Mouse (Mus musculus): Measurements from ENCODE around the gene Hoxd13. TPM values are rescaled to one million over a fixed set of nuclear protein-coding genes. Genes with fewer than 3 reads are reported as not detected.

Hoxd13 gene
- polyA plus RNA-seq, 1 experiment from 2014 or later: 1.0 TPM

DNA sequence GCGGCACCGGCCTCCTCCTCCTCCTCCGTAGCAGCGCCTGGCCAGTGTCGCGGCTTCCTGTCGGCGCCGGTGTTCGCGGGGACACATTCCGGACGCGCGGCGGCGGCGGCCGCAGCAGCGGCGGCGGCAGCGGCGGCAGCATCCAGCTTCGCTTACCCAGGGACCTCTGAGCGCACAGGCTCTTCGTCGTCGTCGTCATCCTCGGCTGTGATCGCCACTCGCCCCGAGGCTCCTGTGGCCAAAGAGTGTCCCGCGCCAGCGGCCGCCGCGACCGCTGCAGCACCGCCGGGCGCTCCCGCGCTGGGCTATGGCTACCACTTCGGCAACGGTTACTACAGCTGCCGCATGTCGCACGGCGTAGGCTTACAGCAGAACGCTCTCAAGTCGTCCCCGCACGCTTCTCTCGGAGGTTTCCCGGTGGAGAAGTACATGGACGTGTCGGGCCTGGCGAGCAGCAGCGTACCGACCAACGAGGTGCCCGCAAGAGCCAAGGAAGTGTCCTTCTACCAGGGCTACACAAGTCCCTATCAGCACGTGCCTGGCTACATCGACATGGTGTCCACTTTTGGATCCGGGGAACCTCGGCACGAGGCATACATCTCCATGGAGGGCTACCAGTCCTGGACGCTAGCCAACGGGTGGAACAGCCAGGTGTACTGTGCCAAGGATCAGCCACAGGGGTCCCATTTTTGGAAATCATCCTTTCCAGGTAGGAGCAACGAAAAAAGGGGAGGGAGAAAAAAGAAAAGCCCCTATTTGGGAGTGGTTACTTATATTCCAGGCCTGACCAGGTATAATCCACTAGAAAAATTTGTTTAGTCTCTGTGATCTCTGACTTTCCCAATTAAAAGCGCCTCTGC, 490 bp downstream of the Hoxd13 start:
- Histone ChIP-seq H3K27ac (ENCODE audit: low read depth, low read length) (no peak overlapping the region), H3K27me3 (ENCODE audit: control insufficient read depth, insufficient read depth, low read length) (peaks cover 96% of the 10 kb centered on the region), H3K4me1 (ENCODE audit: control insufficient read depth, insufficient read depth, low read length) (0 out of 2 replicates have a peak, but pooled peaks cover 4% of the 10 kb centered on the region), H3K4me2 (ENCODE audit: low read depth) (peak overlapping the region; percentile 66), H3K36me3 (ENCODE audit: control insufficient read depth, insufficient read depth, low read length) (no peaks in the 10 kb centered on the region), H3K4me3 (ENCODE audit: low read depth, low read length) (peak overlapping the region; percentile 33), H3K9ac (ENCODE audit: low read length) (peak overlapping the region; percentile 5; the same call in 1 of the 2 replicates), H3K9me3 (ENCODE audit: control insufficient read depth, low read length) (no peaks in the 10 kb centered on the region)
- DNase-seq (ENCODE audit: low spot score): peak; percentile 73
- peak; percentile 16; the same call in 1 of the 2 replicates for ATAC-seq (ENCODE audit: insufficient read depth, low FRiP score, low TSS enrichment)
- WGBS: under 1% methylated on average over 62 of the region's 74 CpGs

DNA sequence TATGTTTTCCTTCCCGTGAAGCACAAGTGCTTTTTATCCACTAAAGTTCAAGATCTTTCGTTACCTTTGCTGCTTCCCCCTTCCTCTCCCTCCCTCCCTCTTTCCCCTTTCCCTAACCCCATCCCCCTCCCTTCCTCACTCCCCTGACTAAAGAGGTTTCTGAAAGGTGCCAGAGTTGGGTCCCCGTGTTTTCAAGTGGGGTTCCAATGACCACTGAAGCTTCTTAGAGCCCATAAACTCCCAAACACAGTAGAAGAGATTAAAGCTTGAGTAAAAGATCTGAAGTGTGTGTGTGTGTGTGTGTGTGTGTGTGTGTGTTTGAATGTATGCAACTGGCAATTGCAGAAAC, 1.1 kb downstream of the Hoxd13 start:
- no peaks in the 10 kb centered on the region for H3K36me3 ChIP-seq (ENCODE audit: control insufficient read depth, insufficient read depth, low read length)
- H3K9ac ChIP-seq (ENCODE audit: low read length): no peak overlapping the region
- ATAC-seq (ENCODE audit: insufficient read depth, low FRiP score, low TSS enrichment) (no peak), DNase-seq (ENCODE audit: low spot score) (peak; percentile 27)
- 0 out of 2 replicates have a peak, but pooled peaks cover 4% of the 10 kb centered on the region for H3K4me1 ChIP-seq (ENCODE audit: control insufficient read depth, insufficient read depth, low read length)
- no peak overlapping the region for H3K27ac ChIP-seq (ENCODE audit: low read depth, low read length)
- H3K4me2 ChIP-seq (ENCODE audit: low read depth): peak overlapping the region; percentile 7; the same call in 1 of the 2 replicates
- H3K9me3 ChIP-seq (ENCODE audit: control insufficient read depth, low read length): no peaks in the 10 kb centered on the region
- H3K4me3 ChIP-seq (ENCODE audit: low read depth, low read length): no peak overlapping the region
- peaks cover 96% of the 10 kb centered on the region for H3K27me3 ChIP-seq (ENCODE audit: control insufficient read depth, insufficient read depth, low read length)
- whole genome bisulfite sequencing: 0% methylated on average over 3 of the region's 3 CpGs

DNA sequence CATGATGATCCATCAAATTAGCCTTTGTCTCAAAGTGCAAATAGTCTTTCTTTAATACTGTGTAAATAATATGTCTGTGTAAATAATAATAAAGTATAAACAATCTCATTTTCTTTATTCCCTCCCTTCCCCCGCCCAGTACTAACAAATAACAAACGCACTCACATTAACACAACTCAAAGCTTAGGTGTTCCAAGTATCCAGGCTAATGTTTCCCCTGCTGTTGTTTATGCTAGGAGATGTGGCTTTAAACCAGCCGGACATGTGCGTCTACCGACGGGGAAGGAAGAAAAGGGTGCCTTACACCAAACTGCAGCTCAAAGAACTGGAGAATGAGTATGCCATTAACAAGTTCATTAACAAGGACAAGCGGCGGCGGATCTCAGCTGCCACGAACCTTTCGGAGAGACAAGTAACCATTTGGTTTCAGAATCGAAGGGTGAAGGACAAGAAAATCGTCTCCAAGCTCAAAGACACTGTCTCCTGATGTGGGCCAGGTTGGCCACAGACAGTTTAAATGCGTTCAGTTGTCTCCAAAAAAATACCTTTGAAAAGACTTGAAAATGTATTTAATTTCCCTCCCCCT, 1.6 kb downstream of the Hoxd13 start:
- Histone ChIP-seq H3K27me3 (ENCODE audit: control insufficient read depth, insufficient read depth, low read length) (peaks cover 96% of the 10 kb centered on the region), H3K9me3 (ENCODE audit: control insufficient read depth, low read length) (no peaks in the 10 kb centered on the region), H3K27ac (ENCODE audit: low read depth, low read length) (no peak overlapping the region), H3K4me1 (ENCODE audit: control insufficient read depth, insufficient read depth, low read length) (0 out of 2 replicates have a peak, but pooled peaks cover 4% of the 10 kb centered on the region), H3K4me3 (ENCODE audit: low read depth, low read length) (no peak overlapping the region), H3K4me2 (ENCODE audit: low read depth) (no peak overlapping the region), H3K9ac (ENCODE audit: low read length) (no peak overlapping the region), H3K36me3 (ENCODE audit: control insufficient read depth, insufficient read depth, low read length) (no peaks in the 10 kb centered on the region)
- 1% methylated on average over 14 of the region's 14 CpGs for WGBS
- ATAC-seq (ENCODE audit: insufficient read depth, low FRiP score, low TSS enrichment) (no peak), DNase-seq (ENCODE audit: low spot score) (peak; percentile 41)

DNA sequence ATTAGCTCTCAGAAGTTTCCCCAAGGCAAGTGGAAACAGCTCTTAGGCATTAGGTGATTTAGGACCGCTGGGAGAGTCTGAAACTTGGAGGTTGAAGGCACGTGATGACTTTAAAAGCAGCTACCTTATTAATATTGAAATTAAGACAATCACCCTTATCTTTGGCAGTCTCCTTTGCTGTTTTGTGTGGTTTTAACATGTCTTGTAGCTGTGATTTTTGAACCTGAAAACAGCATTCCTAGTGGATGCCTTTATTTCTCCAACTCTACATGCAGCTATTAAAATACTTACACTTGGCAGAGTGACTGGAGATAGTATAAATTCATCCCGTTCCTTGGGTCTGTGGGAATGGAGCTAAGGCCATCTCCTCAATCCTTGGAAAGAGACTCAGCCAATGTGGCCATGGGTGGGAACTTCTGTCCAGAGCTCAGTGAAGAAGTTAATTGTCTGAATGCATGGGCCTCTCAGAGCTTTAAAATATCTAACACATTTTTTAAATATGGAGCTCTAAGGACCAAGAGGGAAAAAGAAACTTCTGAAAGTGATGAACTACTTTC, 2.6 kb downstream of the Hoxd13 start:
- H3K4me2 ChIP-seq (ENCODE audit: low read depth): no peak overlapping the region
- H3K9me3 ChIP-seq (ENCODE audit: control insufficient read depth, low read length): no peaks in the 10 kb centered on the region
- H3K27me3 ChIP-seq (ENCODE audit: control insufficient read depth, insufficient read depth, low read length): peaks cover 97% of the 10 kb centered on the region
- 0 out of 2 replicates have a peak, but pooled peaks cover 6% of the 10 kb centered on the region for H3K4me1 ChIP-seq (ENCODE audit: control insufficient read depth, insufficient read depth, low read length)
- H3K27ac ChIP-seq (ENCODE audit: low read depth, low read length): no peak overlapping the region
- DNase-seq (ENCODE audit: low spot score) (peak; percentile 31), ATAC-seq (ENCODE audit: insufficient read depth, low FRiP score, low TSS enrichment) (no peak)
- 2% methylated on average over 3 of the region's 3 CpGs for WGBS
- no peaks in the 10 kb centered on the region for H3K36me3 ChIP-seq (ENCODE audit: control insufficient read depth, insufficient read depth, low read length)
- H3K4me3 ChIP-seq (ENCODE audit: low read depth, low read length): no peak overlapping the region
- H3K9ac ChIP-seq (ENCODE audit: low read length): no peak overlapping the region

DNA sequence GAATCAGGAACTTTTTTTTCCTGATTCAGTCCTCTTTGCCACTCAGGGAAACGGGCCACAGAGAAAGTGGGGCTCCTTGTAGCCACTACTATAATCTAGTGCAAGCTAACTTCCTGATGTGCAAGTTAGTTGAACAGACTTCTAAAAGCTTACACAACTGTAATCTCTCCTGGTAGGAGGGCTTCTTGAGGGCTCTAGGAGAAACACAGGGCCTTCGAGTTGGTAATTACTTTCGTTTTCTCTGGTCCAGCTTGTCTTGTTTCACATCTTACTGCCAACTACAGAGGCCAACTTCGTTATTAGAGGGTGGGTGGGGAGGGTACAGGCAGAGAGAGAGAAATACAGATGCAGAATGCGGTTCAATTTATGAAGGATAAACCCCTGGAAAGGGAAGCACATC, 3.7 kb downstream of the Hoxd13 start:
- no peak for DNase-seq (ENCODE audit: low spot score)
- H3K4me1 ChIP-seq (ENCODE audit: control insufficient read depth, insufficient read depth, low read length): 0 out of 2 replicates have a peak, but pooled peaks cover 6% of the 10 kb centered on the region
- no peak overlapping the region for H3K9ac ChIP-seq (ENCODE audit: low read length)
- no peak overlapping the region for H3K4me3 ChIP-seq (ENCODE audit: low read depth, low read length)
- no peaks in the 10 kb centered on the region for H3K9me3 ChIP-seq (ENCODE audit: control insufficient read depth, low read length)
- peaks cover 98% of the 10 kb centered on the region for H3K27me3 ChIP-seq (ENCODE audit: control insufficient read depth, insufficient read depth, low read length)
- no peak overlapping the region for H3K27ac ChIP-seq (ENCODE audit: low read depth, low read length)
- H3K4me2 ChIP-seq (ENCODE audit: low read depth): no peak overlapping the region
- H3K36me3 ChIP-seq (ENCODE audit: control insufficient read depth, insufficient read depth, low read length): no peaks in the 10 kb centered on the region
- 3% methylated on average over 5 of the region's 5 CpGs for WGBS
- ATAC-seq (ENCODE audit: insufficient read depth, low FRiP score, low TSS enrichment): no peak

DNA sequence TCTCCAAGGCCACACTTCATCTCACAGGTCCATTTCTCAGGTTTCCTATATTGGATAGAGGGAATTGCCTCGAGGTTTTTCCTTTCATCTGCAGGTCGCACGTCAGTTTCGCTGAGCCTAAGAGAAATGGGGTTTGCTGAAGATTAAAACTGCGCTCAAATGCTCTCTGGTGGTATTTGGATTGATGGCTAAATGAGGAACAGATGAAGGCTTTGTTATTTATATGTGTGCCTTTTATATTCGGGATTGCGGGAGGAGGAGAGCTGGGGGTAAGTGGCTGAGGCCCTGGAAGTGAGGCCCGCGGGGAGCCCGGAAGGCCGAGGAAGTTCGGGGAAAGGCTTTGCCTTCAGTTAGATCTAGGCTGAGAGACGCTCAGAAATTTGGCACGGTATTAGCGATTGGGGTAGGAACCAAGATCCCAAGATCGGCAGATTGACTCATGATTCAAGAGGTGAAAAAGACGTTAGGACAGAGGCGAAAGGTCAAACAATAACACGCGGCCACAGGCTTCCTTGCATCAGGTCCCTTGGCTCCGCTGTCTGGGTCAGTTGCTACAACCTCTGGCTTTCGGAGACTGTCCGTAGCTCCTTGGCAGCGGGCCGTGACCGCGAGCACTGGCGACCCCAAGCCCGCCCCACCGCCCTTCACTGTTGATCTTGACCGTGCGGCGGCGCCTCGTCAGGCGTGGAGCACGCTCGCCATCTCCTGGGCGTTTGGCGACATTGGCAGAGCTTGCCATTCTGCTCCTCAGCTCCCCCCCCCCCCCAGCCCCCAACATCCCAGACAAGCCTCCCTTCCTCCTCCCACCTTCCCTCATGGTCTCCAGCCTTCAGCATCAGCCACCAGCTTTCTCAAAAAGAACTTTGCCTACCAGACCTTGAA, 4.6 kb downstream of the Hoxd13 start:
- H3K9ac ChIP-seq (ENCODE audit: low read length): no peak overlapping the region
- H3K4me1 ChIP-seq (ENCODE audit: control insufficient read depth, insufficient read depth, low read length): 0 out of 2 replicates have a peak, but pooled peaks cover 6% of the 10 kb centered on the region
- peaks cover 98% of the 10 kb centered on the region for H3K27me3 ChIP-seq (ENCODE audit: control insufficient read depth, insufficient read depth, low read length)
- H3K4me3 ChIP-seq (ENCODE audit: low read depth, low read length): peak overlapping the region; percentile 19; the same call in 1 of the 2 replicates
- no peaks in the 10 kb centered on the region for H3K36me3 ChIP-seq (ENCODE audit: control insufficient read depth, insufficient read depth, low read length)
- peak overlapping the region; percentile 44 for H3K4me2 ChIP-seq (ENCODE audit: low read depth)
- under 1% methylated on average over 39 of the region's 40 CpGs for WGBS
- ATAC-seq (ENCODE audit: insufficient read depth, low FRiP score, low TSS enrichment) (no peak), DNase-seq (ENCODE audit: low spot score) (peak; percentile 88)
- no peak overlapping the region for H3K27ac ChIP-seq (ENCODE audit: low read depth, low read length)
- no peaks in the 10 kb centered on the region for H3K9me3 ChIP-seq (ENCODE audit: control insufficient read depth, low read length)

DNA sequence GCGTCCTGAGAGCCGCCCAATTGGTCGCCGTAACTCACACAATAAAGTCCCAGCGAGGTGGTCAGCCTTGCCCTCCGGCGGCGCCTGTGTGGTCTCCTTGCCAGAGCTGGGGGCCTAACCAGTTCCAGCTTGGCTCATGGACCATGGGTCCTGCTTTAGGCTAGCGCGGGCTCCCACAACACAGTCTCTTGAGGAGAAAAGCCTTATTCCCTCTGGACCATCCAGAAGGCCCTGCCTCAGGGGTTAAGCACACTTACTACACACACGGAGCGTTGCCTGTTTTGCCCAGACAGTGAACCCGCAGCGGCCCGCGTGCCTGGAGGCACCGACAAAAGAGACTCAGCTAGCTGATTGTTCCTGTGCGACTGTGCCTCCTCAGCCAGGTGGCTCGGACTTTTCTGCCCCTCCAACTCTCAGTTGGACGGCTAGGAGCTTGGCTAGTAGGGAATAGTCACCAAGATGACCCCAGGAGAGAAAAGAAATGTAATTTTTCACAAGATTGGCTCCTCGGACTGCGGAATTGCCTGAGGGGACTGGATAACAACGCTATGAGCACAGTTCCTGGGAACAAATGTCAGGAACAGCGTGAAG, 5.8 kb downstream of the Hoxd13 start:
- DNase-seq (ENCODE audit: low spot score): no peak
- H3K4me3 ChIP-seq (ENCODE audit: low read depth, low read length): no peak overlapping the region

More for the DNA sequence above, 5.8 kb downstream of the Hoxd13 start:
- no peak overlapping the region for H3K4me2 ChIP-seq (ENCODE audit: low read depth)
- H3K9me3 ChIP-seq (ENCODE audit: control insufficient read depth, low read length): no peaks in the 10 kb centered on the region
- ATAC-seq (ENCODE audit: insufficient read depth, low FRiP score, low TSS enrichment): no peak
- no peak overlapping the region for H3K9ac ChIP-seq (ENCODE audit: low read length)
- H3K27me3 ChIP-seq (ENCODE audit: control insufficient read depth, insufficient read depth, low read length): peaks cover 98% of the 10 kb centered on the region
- WGBS: 1% methylated on average over 24 of the region's 24 CpGs
- no peaks in the 10 kb centered on the region for H3K36me3 ChIP-seq (ENCODE audit: control insufficient read depth, insufficient read depth, low read length)
- no peak overlapping the region for H3K27ac ChIP-seq (ENCODE audit: low read depth, low read length)
- H3K4me1 ChIP-seq (ENCODE audit: control insufficient read depth, insufficient read depth, low read length): 0 out of 2 replicates have a peak, but pooled peaks cover 6% of the 10 kb centered on the region

Data from neural tube, embryonic 11.5 days (tissue).